ENCODE assay signal across 23 mouse cellular contexts in the genomic region with DNA sequence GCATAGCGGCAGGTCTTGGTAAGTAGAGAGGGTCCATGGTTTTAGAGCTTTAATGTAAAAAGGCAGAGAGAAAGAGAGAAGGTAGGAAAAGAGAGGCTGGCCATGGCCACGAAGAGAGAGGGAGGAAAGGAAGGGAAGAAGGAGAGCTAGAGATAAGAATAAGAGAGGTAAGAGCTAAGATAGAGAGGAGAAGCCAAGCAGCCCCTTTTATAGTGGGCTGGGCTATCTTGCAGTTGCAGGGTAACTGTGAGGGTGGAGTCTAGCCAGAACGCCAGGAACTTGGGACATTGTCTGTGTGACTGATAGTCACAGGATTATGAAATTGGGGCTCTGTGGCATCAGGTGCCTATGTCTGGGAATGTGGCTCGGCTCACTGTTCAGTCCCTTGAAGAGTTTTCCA. TPM values are rescaled to one million over a fixed set of nuclear protein-coding genes. Genes with fewer than 3 reads are reported as not detected.
DNase-seq lines count a peak whose midpoint lies in the region; ATAC-seq and TF ChIP-seq lines count a peak whose summit lies in the region.
"Had no signal": no experiment of that assay in that cellular context is flagged by ENCODE, and none has a peak within 500 bp of the region (broad histone marks: within the 10 kb centered on the region; RNA-seq: fewer than 3 reads in every experiment).

No protein-coding gene starts in this region.

- peak; percentile 37 for DNase-seq in MEL-GATA-1-ER (ENCODE audit: extremely low read depth, low read depth)
- DNase-seq in c-Kit-positive CD71-positive TER-119-positive erythroid progenitor cells, embryonic 14.5 days (ENCODE audit: low spot score), result peak; percentile 52
- DNase-seq in liver, embryonic 14.5 days (ENCODE audit: low read depth in 3 of 3, low spot score in 3 of 3), result peak; percentile 36 to 49 (median 47)
- no peak for DNase-seq in urinary bladder, postnatal 36 days (ENCODE audit: low spot score in 2 of 2)
- no peak for DNase-seq in gastrocnemius, postnatal 25 days
- no peak for DNase-seq in kidney, postnatal 10 days
- DNase-seq in adrenal gland, adult 2 months, result no peak
- DNase-seq: adrenal gland, adult 8-10 months; cerebellum, adult 9-10 months; gastrocnemius, postnatal 10 days; heart, adult 2 months; kidney, adult 2 months; kidney, postnatal 14 days; lung, adult 18-20 months; lung, postnatal 10 days; thymus, postnatal 14 days had no signal

- no peak overlapping the region; the same call in 1 of the 2 replicates for H3K27ac ChIP-seq in liver, embryonic 14.5 days
- H3K27ac ChIP-seq: embryonic facial prominence, embryonic 10.5 days; forebrain, embryonic 10.5 days; heart, adult 2 months; heart, embryonic 13.5 days; hindbrain, embryonic 14.5 days; midbrain, embryonic 12.5 days; neural tube, embryonic 15.5 days had no signal

- H3K4me1 ChIP-seq in liver, embryonic 14.5 days (replicated peaks; ENCODE audit: control insufficient read depth in 2 of 2, insufficient read depth in 2 of 2, low read length in 1 of 2), result peaks cover 8 to 18% of the 10 kb centered on the region in 2 experiments
- H3K4me1 ChIP-seq: midbrain, embryonic 12.5 days; neural tube, embryonic 15.5 days had no signal

- no peaks in the 10 kb centered on the region for H3K9me3 ChIP-seq in liver, embryonic 14.5 days (ENCODE audit: control insufficient read depth, low read length)
- H3K9me3 ChIP-seq: embryonic facial prominence, embryonic 10.5 days; forebrain, embryonic 10.5 days; heart, embryonic 13.5 days; midbrain, embryonic 12.5 days; neural tube, embryonic 15.5 days had no signal

- H3K27me3 ChIP-seq in liver, embryonic 14.5 days (ENCODE audit: control insufficient read depth, insufficient read depth, low read length), result no peaks in the 10 kb centered on the region
- H3K27me3 ChIP-seq: heart, embryonic 13.5 days; midbrain, embryonic 12.5 days; neural tube, embryonic 15.5 days had no signal

- no peak overlapping the region for H3K4me3 ChIP-seq in liver, embryonic 14.5 days (ENCODE audit: insufficient read depth in 1 of 2, low read depth in 2 of 2, low read length in 2 of 2)
- H3K4me3 ChIP-seq: embryonic facial prominence, embryonic 10.5 days; forebrain, embryonic 10.5 days; heart, adult 2 months; heart, embryonic 13.5 days; midbrain, embryonic 12.5 days; neural tube, embryonic 15.5 days had no signal

- ATAC-seq in liver, embryonic 14.5 days (ENCODE audit: insufficient read depth), result peak; percentile 94
- ATAC-seq: forebrain, embryonic 16.5 days had no signal

- H3K9ac ChIP-seq in liver, embryonic 14.5 days (replicated peaks), result no peak overlapping the region
- H3K9ac ChIP-seq: heart, embryonic 13.5 days; hindbrain, embryonic 14.5 days; midbrain, embryonic 12.5 days; neural tube, embryonic 15.5 days had no signal

- WGBS in liver, embryonic 14.5 days (ENCODE audit: insufficient replicate concordance), result 32% methylated on average over 4 of the region's 4 CpGs

- peak overlapping the region; percentile 38 for H3K4me2 ChIP-seq in liver, embryonic 14.5 days (ENCODE audit: low read depth)
- H3K4me2 ChIP-seq: heart, embryonic 13.5 days; hindbrain, embryonic 14.5 days; midbrain, embryonic 12.5 days; neural tube, embryonic 15.5 days had no signal

- no peak for TF ChIP-seq CTCF in liver, embryonic 14.5 days (IDR thresholded peaks at IDR 0.05; ENCODE audit: low read depth)

- H3K36me3 ChIP-seq in liver, embryonic 14.5 days (replicated peaks; ENCODE audit: control insufficient read depth, insufficient read depth, low read depth), result no peaks in the 10 kb centered on the region
- H3K36me3 ChIP-seq: embryonic facial prominence, embryonic 10.5 days; forebrain, embryonic 10.5 days; heart, embryonic 13.5 days; midbrain, embryonic 12.5 days; neural tube, embryonic 15.5 days had no signal

- peak; percentile 72 for TF ChIP-seq EP300 in liver, embryonic 14.5 days (IDR thresholded peaks at IDR 0.05; ENCODE audit: low read depth)

RNA-seq across cellular contexts. Expression of a gene that starts 31.0 kb away (rescaled TPM):
- 2.7 and 2.8 TPM in 2 replicates for polyA plus RNA-seq in liver, embryonic 14.5 days (2012; rRNA removed)
- polyA plus RNA-seq in liver, embryonic 14.5 days (2014; fragmentation: Nextera tagmentation; extraction: Ambion mirVana), result 5.7 and 6.1 TPM in 2 replicates
- 1 to 10 TPM; 5.2 to 5.4 TPM for total RNA-seq in gastrocnemius, postnatal 25 days (2021)
- total RNA-seq in adrenal gland, adult 2 months (2021), result 10 to 100 TPM; 13.2 to 14.9 TPM
- 3.7 and 4.5 TPM in 2 replicates for polyA plus RNA-seq in adrenal gland, adult 2 months (2012; rRNA removed)

RNA-seq across cellular contexts. Expression of a gene that starts 43.5 kb away (rescaled TPM):
- 8.4 and 11.2 TPM in 2 replicates for polyA plus RNA-seq in liver, embryonic 14.5 days (2012; rRNA removed)
- polyA plus RNA-seq in liver, embryonic 14.5 days (2014; fragmentation: Nextera tagmentation; extraction: Ambion mirVana), result 13.0 and 13.5 TPM in 2 replicates
- total RNA-seq in gastrocnemius, postnatal 25 days (2021), result 10 to 100 TPM; 45.0 to 47.0 TPM
- total RNA-seq in adrenal gland, adult 2 months (2021), result 10 to 100 TPM; 54.1 to 69.5 TPM
- 32.5 and 33.7 TPM in 2 replicates for polyA plus RNA-seq in adrenal gland, adult 2 months (2012; rRNA removed)

RNA-seq across cellular contexts. Expression of a gene that starts 58.7 kb away (rescaled TPM):
- polyA plus RNA-seq in liver, embryonic 14.5 days (2012; rRNA removed), result 0.29 and 0.42 TPM in 2 replicates
- polyA plus RNA-seq in liver, embryonic 14.5 days (2014; fragmentation: Nextera tagmentation; extraction: Ambion mirVana), result 0.19 and 0.48 TPM in 2 replicates
- total RNA-seq in gastrocnemius, postnatal 25 days (2021), result 1 to 10 TPM; 1.1 to 1.2 TPM
- total RNA-seq in adrenal gland, adult 2 months (2021), result 10 to 100 TPM; 14.9 to 23.0 TPM
- 3.2 and 3.9 TPM in 2 replicates for polyA plus RNA-seq in adrenal gland, adult 2 months (2012; rRNA removed)

Comparison
In these comparisons a context has a peak if more than half of its experiments do, and no peak if none do; other contexts are left out.
1. DNase-seq: peak in MEL-GATA-1-ER (single experiment), c-Kit-positive CD71-positive TER-119-positive erythroid progenitor cells, embryonic 14.5 days (single experiment) and liver, embryonic 14.5 days (3 of 3); none in urinary bladder, postnatal 36 days (0 of 2), gastrocnemius, postnatal 25 days (single experiment), kidney, postnatal 10 days (single experiment) and adrenal gland, adult 2 months (single experiment).
2. RNA of a gene that starts 58.7 kb away (total RNA-seq): 14.9 to 23.0 TPM in adrenal gland, adult 2 months; 1.1 to 1.2 TPM in gastrocnemius, postnatal 25 days; every median in the first group is over 4 times any median in the second.